Mouse (Mus musculus): Measurements from ENCODE around the gene Hdgfl3. TPM values are rescaled to one million over a fixed set of nuclear protein-coding genes. Genes with fewer than 3 reads are reported as not detected.

The Hdgfl3 gene
- polyA plus RNA-seq, 2 experiments = 0.27 to 0.33 TPM

- Histone ChIP-seq H3K27ac (no peak overlapping the region), H3K4me1 (replicated peaks; ENCODE audit: control insufficient read depth in 2 of 2, insufficient read depth in 2 of 2, low read length in 1 of 2) (no peaks in the 10 kb centered on the region), H3K27me3 (ENCODE audit: control insufficient read depth, insufficient read depth, low read length) (peaks cover 3% of the 10 kb centered on the region; the same call in 1 of the 2 replicates), H3K4me3 (ENCODE audit: insufficient read depth in 1 of 2, low read depth in 2 of 2, low read length in 2 of 2) (no peak overlapping the region), H3K36me3 (replicated peaks; ENCODE audit: control insufficient read depth, insufficient read depth, low read depth) (no peaks in the 10 kb centered on the region), H3K9me3 (ENCODE audit: control insufficient read depth, low read length) (no peaks in the 10 kb centered on the region), H3K4me2 (ENCODE audit: low read depth) (no peak overlapping the region), H3K9ac (replicated peaks) (no peak overlapping the region)
- DNase-seq (ENCODE audit: low read depth in 3 of 3, low spot score in 3 of 3) = no peak
- TF ChIP-seq EP300 (IDR thresholded peaks at IDR 0.05; ENCODE audit: low read depth) (no peak), CTCF (IDR thresholded peaks at IDR 0.05; ENCODE audit: low read depth) (no peak)
- 59% methylated on average over 3 of the region's 3 CpGs for WGBS (ENCODE audit: insufficient replicate concordance)
- ATAC-seq (ENCODE audit: insufficient read depth) = no peak
Observed at GRCm38 (mm10) chr7:81881600-81881999, 52.7 kb downstream of the Hdgfl3 start.

- no peak for TF ChIP-seq CTCF (IDR thresholded peaks at IDR 0.05; ENCODE audit: low read depth)
- no peak for TF ChIP-seq EP300 (IDR thresholded peaks at IDR 0.05; ENCODE audit: low read depth)
- Histone ChIP-seq H3K4me2 (ENCODE audit: low read depth) (no peak overlapping the region), H3K9ac (replicated peaks) (no peak overlapping the region), H3K27ac (no peak overlapping the region), H3K27me3 (ENCODE audit: control insufficient read depth, insufficient read depth, low read length) (peaks cover 3% of the 10 kb centered on the region; the same call in 1 of the 2 replicates), H3K4me1 (replicated peaks; ENCODE audit: control insufficient read depth in 2 of 2, insufficient read depth in 2 of 2, low read length in 1 of 2) (no peaks in the 10 kb centered on the region), H3K36me3 (replicated peaks; ENCODE audit: control insufficient read depth, insufficient read depth, low read depth) (no peaks in the 10 kb centered on the region), H3K4me3 (ENCODE audit: insufficient read depth in 1 of 2, low read depth in 2 of 2, low read length in 2 of 2) (no peak overlapping the region), H3K9me3 (ENCODE audit: control insufficient read depth, low read length) (no peaks in the 10 kb centered on the region)
- DNase-seq (ENCODE audit: low read depth in 3 of 3, low spot score in 3 of 3) (no peak), ATAC-seq (ENCODE audit: insufficient read depth) (no peak)
- 72% methylated on average over 4 of the region's 4 CpGs for WGBS (ENCODE audit: insufficient replicate concordance)
Observed at GRCm38 (mm10) chr7:81880797-81881196, 53.5 kb downstream of the Hdgfl3 start.

- TF ChIP-seq CTCF (IDR thresholded peaks at IDR 0.05; ENCODE audit: low read depth) (no peak), EP300 (IDR thresholded peaks at IDR 0.05; ENCODE audit: low read depth) (no peak)
- no peaks in the 10 kb centered on the region for H3K36me3 ChIP-seq (replicated peaks; ENCODE audit: control insufficient read depth, insufficient read depth, low read depth)
- peaks cover 3% of the 10 kb centered on the region; the same call in 1 of the 2 replicates for H3K27me3 ChIP-seq (ENCODE audit: control insufficient read depth, insufficient read depth, low read length)
- no peak overlapping the region for H3K4me2 ChIP-seq (ENCODE audit: low read depth)
- no peak overlapping the region for H3K9ac ChIP-seq (replicated peaks)
- WGBS (ENCODE audit: insufficient replicate concordance) = 59% methylated on average over 5 of the region's 5 CpGs
- no peaks in the 10 kb centered on the region for H3K4me1 ChIP-seq (replicated peaks; ENCODE audit: control insufficient read depth in 2 of 2, insufficient read depth in 2 of 2, low read length in 1 of 2)
- no peaks in the 10 kb centered on the region for H3K9me3 ChIP-seq (ENCODE audit: control insufficient read depth, low read length)
- no peak overlapping the region for H3K27ac ChIP-seq
- DNase-seq (ENCODE audit: low read depth in 3 of 3, low spot score in 3 of 3) (no peak), ATAC-seq (ENCODE audit: insufficient read depth) (no peak)
- H3K4me3 ChIP-seq (ENCODE audit: insufficient read depth in 1 of 2, low read depth in 2 of 2, low read length in 2 of 2) = no peak overlapping the region
Observed at GRCm38 (mm10) chr7:81880286-81880685, 54.0 kb downstream of the Hdgfl3 start.

- Histone ChIP-seq H3K36me3 (replicated peaks; ENCODE audit: control insufficient read depth, insufficient read depth, low read depth) (no peaks in the 10 kb centered on the region), H3K4me3 (ENCODE audit: insufficient read depth in 1 of 2, low read depth in 2 of 2, low read length in 2 of 2) (no peak overlapping the region), H3K27ac (no peak overlapping the region), H3K9ac (replicated peaks) (no peak overlapping the region), H3K27me3 (ENCODE audit: control insufficient read depth, insufficient read depth, low read length) (peaks cover 5% of the 10 kb centered on the region), H3K4me1 (replicated peaks; ENCODE audit: control insufficient read depth in 2 of 2, insufficient read depth in 2 of 2, low read length in 1 of 2) (no peaks in the 10 kb centered on the region), H3K9me3 (ENCODE audit: control insufficient read depth, low read length) (no peaks in the 10 kb centered on the region), H3K4me2 (ENCODE audit: low read depth) (no peak overlapping the region)
- TF ChIP-seq CTCF (IDR thresholded peaks at IDR 0.05; ENCODE audit: low read depth) (no peak), EP300 (IDR thresholded peaks at IDR 0.05; ENCODE audit: low read depth) (no peak)
- no peak for ATAC-seq (ENCODE audit: insufficient read depth)
- DNase-seq (ENCODE audit: low read depth in 3 of 3, low spot score in 3 of 3) = no peak
- 67% methylated on average over 9 of the region's 9 CpGs for WGBS (ENCODE audit: insufficient replicate concordance)
Observed at GRCm38 (mm10) chr7:81875372-81875771, 58.9 kb downstream of the Hdgfl3 start.

GRCm38 (mm10) chr7:81874636-81875035, 59.6 kb downstream of the Hdgfl3 start:
- TF ChIP-seq CTCF (IDR thresholded peaks at IDR 0.05; ENCODE audit: low read depth) (no peak), EP300 (IDR thresholded peaks at IDR 0.05; ENCODE audit: low read depth) (no peak)
- ATAC-seq (ENCODE audit: insufficient read depth) = no peak
- Histone ChIP-seq H3K4me2 (ENCODE audit: low read depth) (no peak overlapping the region), H3K4me1 (replicated peaks; ENCODE audit: control insufficient read depth in 2 of 2, insufficient read depth in 2 of 2, low read length in 1 of 2) (no peaks in the 10 kb centered on the region), H3K9ac (replicated peaks) (no peak overlapping the region), H3K4me3 (ENCODE audit: insufficient read depth in 1 of 2, low read depth in 2 of 2, low read length in 2 of 2) (no peak overlapping the region), H3K27me3 (ENCODE audit: control insufficient read depth, insufficient read depth, low read length) (peaks cover 5% of the 10 kb centered on the region), H3K36me3 (replicated peaks; ENCODE audit: control insufficient read depth, insufficient read depth, low read depth) (no peaks in the 10 kb centered on the region), H3K27ac (no peak overlapping the region), H3K9me3 (ENCODE audit: control insufficient read depth, low read length) (no peaks in the 10 kb centered on the region)
- WGBS (ENCODE audit: insufficient replicate concordance) = 64% methylated on average over 6 of the region's 6 CpGs
- no peak for DNase-seq (ENCODE audit: low read depth in 3 of 3, low spot score in 3 of 3)

All from liver, embryonic 14.5 days (tissue).